Mouse (Mus musculus) heart, embryonic 13.5 days (tissue): ENCODE data around the gene Ccdc85c. TPM values are rescaled to one million over a fixed set of nuclear protein-coding genes. Genes with fewer than 3 reads are reported as not detected.

Source experiments
- ATAC-seq: fragments of 200-750 bp; cut with Nextera tagmentation; 2 replicates; pipeline ENCODE4 v1.8.0; 2017; ENCODE audit warnings: moderate TSS enrichment; ENCODE audit not compliant: insufficient number of reproducible peaks, low FRiP score, low TSS enrichment; ENCODE audit errors: extremely low read depth
- H3K27ac ChIP-seq: fragments of 300-500 bp; sonication (generic); replicated peaks from 2 replicates; pipeline ENCODE4 v1.5.1; 2015; ENCODE audit warnings: moderate library complexity, mild to moderate bottlenecking, inconsistent platforms
- H3K27me3 ChIP-seq: fragments of 300-500 bp; sonication (generic); replicated peaks from 2 replicates; pipeline ENCODE4 v1.6.1; 2015; ENCODE audit warnings: mild to moderate bottlenecking, inconsistent platforms
- H3K36me3 ChIP-seq: fragments of 300-500 bp; sonication (generic); 2 replicates; pipeline ENCODE4 v1.6.1; 2015; ENCODE audit warnings: mild to moderate bottlenecking, inconsistent platforms
- H3K4me1 ChIP-seq: fragments of 300-500 bp; sonication (generic); 2 replicates; pipeline ENCODE4 v1.6.1; 2015; ENCODE audit warnings: inconsistent platforms
- H3K4me2 ChIP-seq: fragments of 300-500 bp; sonication (generic); 2 replicates; pipeline ENCODE4 v1.6.1; 2015; ENCODE audit warnings: inconsistent platforms, mild to moderate bottlenecking, moderate library complexity
- H3K4me3 ChIP-seq: fragments of 300-500 bp; sonication (generic); 2 replicates; pipeline ENCODE4 v1.5.1; 2015; ENCODE audit warnings: moderate library complexity, mild to moderate bottlenecking, inconsistent platforms
- H3K9ac ChIP-seq: fragments of 300-500 bp; sonication (generic); 2 replicates; pipeline ENCODE4 v1.6.1; 2015; ENCODE audit warnings: inconsistent platforms, mild to moderate bottlenecking, moderate library complexity
- H3K9me3 ChIP-seq: fragments of 300-500 bp; sonication (generic); 2 replicates; pipeline ENCODE4 v1.6.1; 2016; ENCODE audit warnings: inconsistent platforms
- WGBS: fragments of 180-500 bp; shearing (Covaris S2); methylation state at CpG from one replicate; pipeline ENCODE4 v1.1.7; 2015; ENCODE audit warnings: mixed read lengths; 5-methylcytosine and 5-hydroxymethylcytosine counted together
- polyA plus RNA-seq: library from polyadenylated mRNA; unstranded; fragments of >200 nt; fragmentation: Nextera tagmentation; extraction: Ambion mirVana; gene quantifications from 2 replicates; pipeline ENCODE4 v1.2.1, GENCODE M21; 2015

The Ccdc85c gene
- polyA plus RNA-seq, 1 experiment from 2014 or later, result 4.9 TPM

DNA sequence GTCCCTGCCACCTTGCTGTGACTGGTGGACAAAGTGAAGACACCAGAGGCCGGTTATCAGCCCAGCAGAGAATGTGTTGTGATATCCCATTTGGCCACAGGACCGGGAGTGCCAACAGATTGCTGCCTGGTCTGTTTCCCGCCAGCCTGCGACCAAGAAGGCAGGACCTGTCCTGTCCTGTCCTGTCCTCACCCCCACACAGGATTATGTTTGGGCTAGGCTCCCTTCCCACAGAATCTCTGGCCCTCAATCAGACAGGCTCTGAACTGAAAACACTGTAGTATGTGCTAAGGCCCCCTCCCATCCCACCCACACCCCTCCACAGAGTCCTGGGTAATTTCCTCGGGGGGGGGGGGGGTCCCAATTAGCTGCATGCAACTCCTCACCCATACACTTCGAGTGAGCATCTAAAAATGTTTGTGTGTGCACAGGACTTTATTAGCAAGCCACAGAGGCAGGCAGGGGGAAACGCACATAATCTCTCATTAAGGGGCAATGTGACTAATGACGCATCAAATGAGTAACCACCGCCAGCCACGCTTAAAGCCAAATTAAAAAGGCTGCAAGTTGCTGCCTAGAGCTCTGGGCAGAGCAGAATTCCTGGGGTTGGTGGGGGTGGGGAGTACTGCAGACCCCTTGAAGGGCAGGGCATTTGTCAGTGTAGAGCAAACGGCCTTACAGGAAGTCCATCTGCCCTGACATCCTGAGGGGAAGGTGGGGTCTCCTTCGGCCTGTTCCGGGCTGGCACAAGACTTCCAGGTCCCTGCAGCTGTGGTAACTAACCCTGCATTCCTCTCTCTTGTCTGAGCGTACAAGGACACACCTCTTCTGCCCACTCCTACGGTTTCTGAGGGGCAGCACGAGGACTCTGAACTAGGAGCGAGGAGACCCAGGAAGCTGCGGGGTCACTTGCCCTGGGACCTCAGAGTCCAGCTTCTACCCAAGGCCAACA is 61.9 kb downstream of the Ccdc85c start:
- 0 out of 2 replicates have a peak overlapping the region, but pooled peaks have one; percentile 2 for H3K27ac ChIP-seq

DNA sequence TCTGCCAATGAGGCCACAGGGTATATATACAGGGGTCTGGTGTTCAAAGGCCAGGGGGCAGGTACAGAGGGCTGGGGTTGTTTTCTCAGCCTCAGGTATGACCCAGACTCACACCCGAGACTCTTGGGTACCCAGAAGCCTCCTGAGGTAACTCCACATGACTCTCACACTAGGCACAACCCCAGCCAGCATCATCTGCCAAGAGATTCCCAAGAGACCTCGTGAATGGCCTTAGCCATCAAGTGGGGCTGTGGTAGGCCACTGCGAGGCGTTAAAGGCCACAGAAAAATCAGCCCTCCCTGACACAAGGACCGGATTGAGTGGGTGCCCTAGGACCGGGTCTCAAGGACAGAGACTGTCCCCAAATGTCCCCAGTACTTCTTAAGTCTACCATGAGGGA is 62.7 kb downstream of the Ccdc85c start:
- H3K9me3 ChIP-seq, result no peaks in the 10 kb centered on the region
- H3K27ac ChIP-seq, result no peak overlapping the region
- peaks cover 60% of the 10 kb centered on the region for H3K4me1 ChIP-seq
- H3K36me3 ChIP-seq, result no peaks in the 10 kb centered on the region; the same call in 1 of the 2 replicates
- H3K4me3 ChIP-seq, result no peak overlapping the region
- no peak overlapping the region for H3K9ac ChIP-seq
- no peaks in the 10 kb centered on the region for H3K27me3 ChIP-seq
- no peak overlapping the region for H3K4me2 ChIP-seq
- 64% methylated on average over 6 of the region's 6 CpGs for WGBS
- no peak for ATAC-seq

More for the DNA sequence above, 61.9 kb downstream of the Ccdc85c start:
- no peaks in the 10 kb centered on the region for H3K9me3 ChIP-seq
- 38% methylated on average over 18 of the region's 18 CpGs for WGBS
- no peaks in the 10 kb centered on the region; the same call in 1 of the 2 replicates for H3K36me3 ChIP-seq
- H3K27me3 ChIP-seq, result no peaks in the 10 kb centered on the region
- peaks cover 68% of the 10 kb centered on the region for H3K4me1 ChIP-seq
- H3K4me2 ChIP-seq, result no peak overlapping the region
- no peak overlapping the region for H3K4me3 ChIP-seq
- peak overlapping the region; percentile 66 for H3K9ac ChIP-seq
- no peak for ATAC-seq

GRCm38 (mm10) chr12:108212071-108212470 is 63.2 kb downstream of the Ccdc85c start:
- H3K9me3 ChIP-seq, result no peaks in the 10 kb centered on the region
- 34% methylated on average over 5 of the region's 5 CpGs for WGBS
- H3K4me2 ChIP-seq, result no peak overlapping the region
- H3K27ac ChIP-seq, result no peak overlapping the region; the same call in 1 of the 2 replicates
- no peaks in the 10 kb centered on the region for H3K27me3 ChIP-seq
- peak overlapping the region; percentile 59 for H3K9ac ChIP-seq
- H3K4me1 ChIP-seq, result peaks cover 60% of the 10 kb centered on the region
- H3K4me3 ChIP-seq, result no peak overlapping the region
- H3K36me3 ChIP-seq, result peaks cover 4% of the 10 kb centered on the region; the same call in 1 of the 2 replicates
- no peak for ATAC-seq

GRCm38 (mm10) chr12:108210623-108211022 is 64.6 kb downstream of the Ccdc85c start:
- Histone ChIP-seq H3K4me2 (no peak overlapping the region), H3K4me3 (no peak overlapping the region), H3K27me3 (no peaks in the 10 kb centered on the region), H3K36me3 (peaks cover 14% of the 10 kb centered on the region), H3K9me3 (no peaks in the 10 kb centered on the region), H3K4me1 (peaks cover 60% of the 10 kb centered on the region), H3K9ac (no peak overlapping the region), H3K27ac (no peak overlapping the region)
- no peak for ATAC-seq
- whole genome bisulfite sequencing, result 85% methylated on average over 14 of the region's 15 CpGs

- Histone ChIP-seq H3K27ac (no peak overlapping the region), H3K36me3 (peaks cover 31% of the 10 kb centered on the region), H3K4me1 (peaks cover 43% of the 10 kb centered on the region), H3K4me2 (no peak overlapping the region), H3K27me3 (no peaks in the 10 kb centered on the region), H3K9me3 (no peaks in the 10 kb centered on the region), H3K9ac (no peak overlapping the region), H3K4me3 (no peak overlapping the region)
- WGBS, result 25% methylated on average over 13 of the region's 13 CpGs
- no peak for ATAC-seq
Measured at GRCm38 (mm10) chr12:108208726-108209438, 66.3 kb downstream of the Ccdc85c start.

DNA sequence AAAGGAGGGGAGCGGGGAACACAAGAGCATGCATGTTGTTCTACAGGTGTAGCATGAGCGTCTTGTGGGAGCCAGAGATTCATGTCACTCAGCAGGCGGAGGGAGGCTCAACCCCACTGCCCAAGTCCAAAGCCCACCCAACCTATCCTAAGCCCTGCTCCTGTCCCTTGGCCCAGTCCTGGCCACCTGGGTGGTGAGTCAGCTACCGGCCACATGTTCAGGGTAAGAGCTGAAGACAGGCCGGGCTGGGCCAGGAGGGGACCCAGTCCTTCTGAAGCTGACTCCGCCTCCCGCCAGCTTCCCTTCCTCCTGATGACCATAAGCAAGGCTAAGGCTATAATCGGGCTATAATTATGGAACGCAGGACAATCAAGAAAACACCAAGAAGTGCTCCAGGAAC is 67.0 kb downstream of the Ccdc85c start:
- ATAC-seq, result no peak
- 88% methylated on average over 9 of the region's 9 CpGs for WGBS
- Histone ChIP-seq H3K27ac (no peak overlapping the region), H3K4me1 (peaks cover 37% of the 10 kb centered on the region), H3K9me3 (no peaks in the 10 kb centered on the region), H3K4me3 (no peak overlapping the region), H3K9ac (no peak overlapping the region), H3K4me2 (no peak overlapping the region), H3K36me3 (peaks cover 38% of the 10 kb centered on the region), H3K27me3 (no peaks in the 10 kb centered on the region)

GRCm38 (mm10) chr12:108206641-108207040 is 68.6 kb downstream of the Ccdc85c start:
- H3K4me1 ChIP-seq, result peaks cover 21% of the 10 kb centered on the region
- peaks cover 52% of the 10 kb centered on the region for H3K36me3 ChIP-seq

DNA sequence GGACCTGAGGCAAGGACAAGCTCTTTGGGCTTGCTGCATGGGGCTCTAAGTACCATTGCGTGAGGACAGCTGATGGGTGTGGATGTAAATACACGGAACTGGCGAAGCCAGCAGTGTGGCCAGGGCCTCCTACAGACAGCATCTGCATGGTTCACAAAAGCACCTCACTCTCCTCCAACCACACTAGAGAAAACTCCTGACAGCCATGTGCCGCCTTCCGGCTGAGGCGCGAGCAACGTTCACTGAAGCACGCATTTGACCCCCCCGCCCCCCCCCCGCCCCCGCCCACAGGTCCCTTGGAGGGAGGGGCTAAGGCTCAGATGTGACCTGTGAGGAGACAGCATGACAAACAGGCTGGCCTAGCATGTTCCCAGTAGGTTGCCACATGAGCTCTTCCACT is 70.2 kb downstream of the Ccdc85c start:
- Histone ChIP-seq H3K4me2 (no peak overlapping the region), H3K27me3 (no peaks in the 10 kb centered on the region), H3K36me3 (peaks cover 69% of the 10 kb centered on the region), H3K4me1 (peaks cover 14% of the 10 kb centered on the region), H3K9me3 (no peaks in the 10 kb centered on the region), H3K4me3 (no peak overlapping the region), H3K27ac (no peak overlapping the region), H3K9ac (no peak overlapping the region)
- 75% methylated on average over 12 of the region's 12 CpGs for WGBS
- no peak for ATAC-seq

More at GRCm38 (mm10) chr12:108206641-108207040, 68.6 kb downstream of the Ccdc85c start:
- Histone ChIP-seq H3K4me3 (no peak overlapping the region), H3K9ac (no peak overlapping the region), H3K9me3 (no peaks in the 10 kb centered on the region), H3K27ac (no peak overlapping the region), H3K4me2 (no peak overlapping the region), H3K27me3 (no peaks in the 10 kb centered on the region)
- ATAC-seq, result peak; percentile 30; the same call in 1 of the 2 replicates
- 8% methylated on average over 5 of the region's 5 CpGs for WGBS

- no peaks in the 10 kb centered on the region for H3K27me3 ChIP-seq
- no peak overlapping the region for H3K27ac ChIP-seq
- peaks cover 80% of the 10 kb centered on the region for H3K36me3 ChIP-seq
- no peaks in the 10 kb centered on the region for H3K9me3 ChIP-seq
- H3K4me3 ChIP-seq, result no peak overlapping the region
- peaks cover 3% of the 10 kb centered on the region for H3K4me1 ChIP-seq
- no peak overlapping the region for H3K4me2 ChIP-seq
- WGBS, result 75% methylated on average over 8 of the region's 8 CpGs
- ATAC-seq, result no peak
- no peak overlapping the region for H3K9ac ChIP-seq
Measured at GRCm38 (mm10) chr12:108203895-108204294, 71.3 kb downstream of the Ccdc85c start.

DNA sequence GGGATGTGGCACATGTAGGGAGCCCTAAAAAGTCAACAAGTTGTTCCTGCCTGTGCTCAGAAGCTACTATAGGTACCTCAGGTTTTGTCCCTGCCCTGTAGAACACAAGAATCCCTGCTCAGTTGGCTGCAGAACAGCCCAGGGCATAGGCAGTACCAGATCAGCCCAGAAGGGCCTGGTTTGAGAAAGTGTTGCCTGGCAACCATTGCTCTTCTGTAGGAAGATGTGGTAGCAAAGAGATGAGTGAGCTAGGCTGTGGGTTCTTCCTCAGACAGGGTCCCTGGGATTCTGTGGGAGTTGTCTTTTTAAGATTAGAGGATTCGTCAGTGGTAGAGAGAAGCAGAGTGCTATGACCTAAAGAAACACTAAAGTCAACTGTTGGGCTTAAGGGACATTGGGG is 75.1 kb downstream of the Ccdc85c start:
- no peaks in the 10 kb centered on the region for H3K9me3 ChIP-seq
- no peak overlapping the region for H3K4me2 ChIP-seq
- no peaks in the 10 kb centered on the region for H3K27me3 ChIP-seq
- H3K4me3 ChIP-seq, result no peak overlapping the region
- no peak for ATAC-seq
- no peaks in the 10 kb centered on the region for H3K4me1 ChIP-seq
- no peak overlapping the region for H3K27ac ChIP-seq
- WGBS, result 81% methylated on average over 1 of the region's 1 CpGs
- no peak overlapping the region for H3K9ac ChIP-seq
- H3K36me3 ChIP-seq, result peaks cover 99% of the 10 kb centered on the region

DNA sequence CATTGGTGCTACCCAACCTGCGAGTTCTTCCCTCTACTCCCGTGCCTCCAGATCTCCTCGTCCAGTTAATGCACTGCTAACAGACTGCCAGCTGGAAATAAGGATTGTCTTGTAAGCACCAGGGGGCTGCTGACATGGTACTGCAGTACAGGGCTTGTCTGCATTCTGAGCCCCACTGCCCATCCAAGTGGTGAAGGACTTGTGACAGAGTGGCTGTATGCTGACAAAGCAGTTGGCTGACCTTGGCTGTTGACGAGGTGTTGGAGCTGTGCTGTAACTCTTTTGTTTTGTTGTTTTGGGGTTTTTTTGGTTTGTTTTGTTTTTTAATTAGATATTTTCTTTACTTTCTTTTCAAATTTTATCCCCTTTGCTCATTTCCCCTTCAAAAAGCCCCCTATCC is 76.8 kb downstream of the Ccdc85c start:
- Histone ChIP-seq H3K4me2 (no peak overlapping the region), H3K36me3 (peaks cover 99% of the 10 kb centered on the region), H3K27me3 (no peaks in the 10 kb centered on the region), H3K4me1 (no peaks in the 10 kb centered on the region), H3K4me3 (no peak overlapping the region), H3K27ac (no peak overlapping the region), H3K9me3 (no peaks in the 10 kb centered on the region), H3K9ac (no peak overlapping the region)
- 68% methylated on average over 4 of the region's 4 CpGs for WGBS
- no peak for ATAC-seq
